Mouse (Mus musculus): ENCODE results near the gene Arhgap15.
"Not testable (repeated sequence)": the region's sequence is repeated elsewhere in the genome, so short reads cannot be mapped to it uniquely, and the experiment has no call there.

Arhgap15 gene

DNA sequence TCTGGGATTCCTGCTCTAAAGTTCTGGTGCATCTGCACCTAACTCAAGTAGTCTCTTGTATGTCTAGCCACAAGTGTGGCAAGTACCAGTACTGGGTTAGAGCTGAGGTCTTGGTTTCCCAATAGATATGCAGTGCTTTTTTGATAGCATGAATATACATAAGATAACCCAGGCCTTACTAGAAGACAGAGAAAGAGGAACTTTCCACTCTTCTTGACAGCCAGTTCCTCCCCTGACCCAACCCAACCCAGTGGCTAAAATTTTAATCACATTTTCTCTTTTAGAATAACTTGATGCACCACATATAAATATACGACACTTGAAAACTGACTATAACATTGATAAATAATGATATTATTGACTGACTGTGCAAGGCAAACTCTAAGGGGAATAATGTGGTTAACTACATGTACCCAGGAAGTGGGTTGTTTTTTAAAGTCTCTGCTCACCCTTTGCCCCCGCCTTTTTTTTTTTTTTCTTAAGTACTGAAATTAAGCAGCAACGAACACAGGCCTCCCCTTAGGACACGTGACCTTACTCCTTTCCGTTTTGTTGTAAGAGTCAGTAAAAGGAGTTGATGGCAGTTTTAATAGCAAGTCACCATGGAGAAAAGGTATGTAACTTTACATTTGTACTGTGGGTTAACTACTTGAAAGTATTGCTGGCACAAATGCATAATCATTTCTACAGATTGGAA is at the start of gene Arhgap15:
Gene Arhgap15, plus strand, starts transcription at position 538 of the 697 bp plus-strand sequence.
- no peak for DNase-seq

DNA sequence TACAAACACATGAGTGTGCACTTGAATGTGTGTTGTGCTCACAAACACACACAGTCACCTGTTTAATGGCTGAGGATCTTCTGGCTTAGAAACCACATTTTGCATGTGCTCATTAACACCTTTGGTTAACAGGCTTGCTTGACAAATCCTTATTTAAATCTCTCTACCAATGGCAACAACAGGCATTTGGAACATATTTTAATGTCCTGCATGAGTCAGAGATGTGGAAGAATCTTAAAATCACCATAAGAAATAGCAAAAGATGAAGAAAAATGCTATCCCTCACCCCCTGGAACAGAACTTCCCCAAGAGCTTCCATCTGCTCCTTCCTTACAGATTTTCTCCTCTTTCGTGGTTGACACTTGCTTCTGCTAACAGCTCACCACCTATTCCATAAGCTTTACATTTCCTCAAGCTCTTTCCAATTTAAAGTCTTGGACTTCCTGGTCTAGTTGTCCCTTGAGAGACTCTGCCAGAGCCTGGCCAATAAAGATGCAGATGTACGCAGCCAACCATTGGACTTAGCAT is 35.9 kb upstream of the Arhgap15 start:
- DNase-seq, result no peak

DNA sequence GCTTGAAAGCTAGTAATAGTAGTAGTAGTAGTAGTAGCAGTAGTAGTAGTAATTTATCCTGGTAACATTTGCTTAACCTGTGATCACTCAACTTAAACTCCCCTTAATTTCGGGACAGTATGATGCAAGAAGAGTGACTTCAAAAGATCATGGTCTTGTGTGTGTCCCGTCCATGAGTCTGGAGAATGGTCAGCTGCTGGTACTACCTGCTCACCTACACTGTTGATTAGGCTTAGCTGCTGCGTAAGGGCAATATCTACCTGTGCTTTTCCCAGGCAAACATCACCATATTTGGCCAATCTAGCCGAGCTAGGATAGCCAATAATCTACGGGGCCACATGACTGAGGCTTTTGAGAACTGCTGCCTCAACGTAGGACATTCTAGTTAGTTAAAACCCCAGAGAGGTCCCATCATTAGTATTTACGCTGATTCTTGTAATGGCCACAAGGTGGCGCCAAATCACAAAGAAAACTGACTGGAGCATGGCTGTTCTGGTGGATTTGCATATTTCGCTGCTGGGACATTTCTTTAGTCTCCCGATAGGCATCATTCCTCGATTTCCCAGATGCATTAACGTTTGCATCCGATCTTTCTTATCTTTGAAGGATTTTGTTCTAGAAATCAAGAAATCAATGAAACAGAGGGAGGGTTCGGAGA is 26.0 kb upstream of the Arhgap15 start:
- peak; percentile 77 for DNase-seq

GRCm38 (mm10) chr2:43723104-43723541 is 25.5 kb upstream of the Arhgap15 start:
- DNase-seq, result peak; percentile 10

DNA sequence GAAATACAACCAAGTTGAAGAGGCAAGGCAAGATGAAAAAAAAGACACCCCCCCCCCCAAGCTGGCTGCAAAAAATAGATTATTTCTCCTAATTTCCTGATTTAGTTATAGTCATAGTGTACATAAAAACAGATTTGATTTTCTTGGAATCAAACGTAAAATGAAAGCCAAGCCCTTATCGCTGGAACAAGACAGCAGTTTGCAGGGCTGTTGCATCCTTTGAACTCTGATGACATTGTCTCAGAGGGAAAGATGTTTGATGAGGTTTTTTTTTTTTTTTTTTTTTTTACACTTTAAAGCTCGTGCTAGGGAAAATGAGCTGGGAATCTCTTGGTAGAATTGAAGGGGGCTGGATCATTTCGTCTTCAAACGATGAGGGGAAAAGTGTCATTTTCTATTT is 21.4 kb upstream of the Arhgap15 start:
- no peak for DNase-seq

- no peak for DNase-seq
Measured at GRCm38 (mm10) chr2:43727693-43728092, 20.9 kb upstream of the Arhgap15 start.

- no peak for DNase-seq
Measured at GRCm38 (mm10) chr2:43728831-43729230, 19.8 kb upstream of the Arhgap15 start.

- no peak for DNase-seq
Measured at GRCm38 (mm10) chr2:43732396-43732795, 16.2 kb upstream of the Arhgap15 start.

DNA sequence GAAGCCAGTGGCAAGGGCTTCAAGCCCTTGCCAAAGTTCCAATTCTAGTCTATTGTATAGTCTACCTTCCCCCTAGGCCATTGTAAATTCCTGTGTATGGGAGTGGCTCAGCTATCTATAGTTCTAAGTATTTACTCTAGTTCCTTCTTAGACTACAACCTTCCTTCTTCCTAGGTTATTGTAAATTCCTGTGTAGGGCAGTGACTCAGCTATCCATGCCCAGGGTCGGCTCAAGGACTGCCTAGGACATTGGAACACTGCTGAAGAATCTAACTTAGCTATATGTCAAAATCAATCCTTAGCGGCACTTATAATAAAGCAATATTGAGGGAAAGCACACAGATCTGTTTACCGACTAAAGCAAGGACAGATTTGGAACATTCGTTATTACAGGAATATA is 13.6 kb upstream of the Arhgap15 start:
- DNase-seq, result not testable (repeated sequence)

GRCm38 (mm10) chr2:43737546-43737945 is 11.1 kb upstream of the Arhgap15 start:
- DNase-seq, result no peak

- DNase-seq, result no peak
Measured at GRCm38 (mm10) chr2:43738562-43739112, 10.0 kb upstream of the Arhgap15 start.

DNA sequence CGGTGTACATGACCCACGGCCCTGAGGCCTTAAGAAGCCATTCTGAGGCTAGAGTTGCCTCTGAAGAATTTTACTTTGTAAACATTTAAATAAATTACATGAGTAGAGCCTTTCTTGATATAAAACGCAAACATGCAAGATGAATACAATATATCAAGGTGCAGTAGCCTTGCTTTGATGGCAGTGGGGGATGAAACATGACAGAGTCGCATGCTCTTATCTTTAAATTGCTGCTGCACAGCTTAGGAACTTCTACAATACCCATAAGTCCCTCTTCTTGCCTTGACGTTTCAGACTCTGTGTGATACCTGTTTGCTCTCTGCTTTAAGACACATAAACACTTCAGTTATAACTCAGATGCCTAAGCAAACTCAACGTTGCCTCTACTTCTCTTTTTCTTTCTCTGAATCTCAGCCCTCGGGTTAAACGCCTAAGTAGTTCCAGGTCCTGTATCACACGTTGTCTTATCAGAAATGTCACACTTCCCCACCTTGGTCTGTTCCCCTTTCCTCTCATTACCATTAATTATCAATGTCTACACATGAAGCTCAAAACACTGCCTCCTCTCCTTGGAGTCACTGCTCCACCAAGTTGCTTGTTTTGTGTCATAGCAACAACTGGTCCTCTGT is 9.3 kb upstream of the Arhgap15 start:
- no peak for DNase-seq

DNA sequence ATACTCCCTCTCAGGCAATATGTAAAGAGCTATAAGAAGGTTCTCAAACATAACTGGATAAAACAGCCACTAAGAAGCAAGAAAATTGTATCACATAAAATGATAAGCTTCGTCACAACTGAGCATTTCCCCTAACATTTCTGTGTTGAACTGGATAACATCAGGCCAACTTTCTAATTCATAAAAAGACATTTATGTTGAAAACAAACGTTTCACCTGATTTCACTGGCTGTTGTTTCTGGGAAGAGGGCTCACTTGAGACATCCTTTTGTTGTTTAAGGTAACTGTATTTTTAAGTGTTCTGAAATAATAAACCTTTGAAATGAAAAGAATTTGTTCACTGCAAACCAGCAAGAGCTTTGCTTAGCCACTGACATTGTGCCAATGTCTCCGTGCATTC is 697 bp downstream of the Arhgap15 start:
- no peak for DNase-seq

DNA sequence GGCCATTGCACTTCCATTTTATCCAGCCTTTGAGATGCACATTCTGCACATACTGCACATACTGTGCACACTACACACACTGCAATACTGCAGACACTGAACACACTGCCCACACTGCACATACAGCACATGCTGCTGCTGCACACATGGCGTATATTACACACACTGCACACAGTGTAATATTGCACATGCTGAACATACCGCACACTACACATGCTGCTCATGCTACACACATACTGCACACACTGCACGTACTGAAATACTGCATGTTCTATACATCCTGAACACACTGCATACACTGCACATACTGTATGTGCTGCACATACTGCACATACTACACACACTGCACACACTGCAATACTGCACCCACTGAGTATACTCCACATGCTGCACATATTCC is 7.3 kb downstream of the Arhgap15 start:
- DNase-seq, result no peak

DNA sequence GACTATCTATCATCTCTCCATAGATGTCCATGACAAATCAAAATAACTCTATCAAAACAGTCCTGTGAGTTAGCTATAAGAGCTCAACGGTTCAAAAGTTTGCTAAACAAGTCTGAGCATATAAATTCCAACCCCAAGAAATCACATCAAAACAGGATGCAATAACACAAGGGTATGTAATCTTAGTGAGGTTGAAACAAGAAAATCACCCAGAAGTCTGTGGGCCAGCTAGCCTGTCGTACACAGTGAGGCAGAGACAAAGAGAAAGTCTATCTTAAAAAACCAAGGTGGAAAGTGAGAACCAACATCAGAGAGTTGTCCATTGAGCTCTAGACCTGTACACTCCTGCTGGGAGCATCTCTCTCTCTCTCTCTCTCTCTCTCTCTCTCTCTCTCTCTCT is 8.0 kb downstream of the Arhgap15 start:
- no peak for DNase-seq

DNA sequence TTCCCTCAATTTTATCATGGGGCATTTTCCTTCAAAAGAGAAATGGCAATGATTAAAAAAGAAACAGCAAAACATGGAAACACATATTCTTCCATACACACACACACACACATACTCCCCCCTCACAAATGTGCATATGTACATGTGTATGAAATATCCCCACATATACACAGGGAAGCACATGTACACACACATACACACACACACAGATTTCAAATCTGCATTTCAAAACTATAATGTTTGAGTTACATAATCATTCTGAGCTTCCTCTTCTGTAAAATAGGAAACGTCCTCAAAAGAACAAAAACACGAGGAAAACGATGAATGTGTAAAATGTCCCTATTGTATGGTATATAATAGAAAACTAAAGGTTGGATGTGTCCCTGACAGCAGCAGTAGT is 13.1 kb downstream of the Arhgap15 start:
- no peak for DNase-seq

DNA sequence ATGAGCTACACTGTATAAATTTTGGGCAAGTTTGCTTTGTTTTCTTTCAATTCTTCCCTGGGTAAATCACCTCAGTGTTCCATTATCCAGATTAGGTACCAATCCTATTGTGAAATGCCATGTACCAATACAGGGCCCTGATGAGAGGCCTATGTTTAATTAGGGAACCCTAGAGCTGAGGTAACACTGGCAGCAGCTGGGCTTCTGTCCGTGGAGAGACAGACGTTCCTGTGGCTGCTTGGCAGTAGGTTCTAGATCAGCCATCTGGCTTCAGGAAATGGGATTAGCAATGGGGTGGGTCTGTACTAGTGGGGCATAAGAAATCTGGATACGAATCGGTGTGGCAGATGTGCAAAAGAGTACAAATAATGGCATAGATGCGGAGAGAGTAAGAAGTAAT is 14.7 kb downstream of the Arhgap15 start:
- DNase-seq, result no peak

DNA sequence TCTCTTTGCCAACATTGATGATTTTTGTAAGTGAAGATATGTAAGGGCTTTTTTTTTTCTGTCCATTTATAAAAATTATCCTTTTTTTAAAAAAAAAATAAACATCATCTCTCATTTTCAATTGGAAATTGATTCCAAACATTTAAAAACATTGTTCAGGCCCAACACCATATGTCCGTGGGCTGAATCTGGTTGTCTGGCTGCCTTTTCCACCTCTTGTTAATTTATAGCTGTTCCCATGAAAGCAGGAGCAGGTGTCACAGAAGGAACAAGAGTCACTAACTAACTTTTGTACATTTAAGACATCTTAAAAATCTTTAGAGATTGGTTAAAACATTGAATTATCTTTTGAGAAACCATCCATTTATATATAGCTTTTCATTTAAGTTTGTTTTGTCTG is 15.8 kb downstream of the Arhgap15 start:
- no peak for DNase-seq

DNA sequence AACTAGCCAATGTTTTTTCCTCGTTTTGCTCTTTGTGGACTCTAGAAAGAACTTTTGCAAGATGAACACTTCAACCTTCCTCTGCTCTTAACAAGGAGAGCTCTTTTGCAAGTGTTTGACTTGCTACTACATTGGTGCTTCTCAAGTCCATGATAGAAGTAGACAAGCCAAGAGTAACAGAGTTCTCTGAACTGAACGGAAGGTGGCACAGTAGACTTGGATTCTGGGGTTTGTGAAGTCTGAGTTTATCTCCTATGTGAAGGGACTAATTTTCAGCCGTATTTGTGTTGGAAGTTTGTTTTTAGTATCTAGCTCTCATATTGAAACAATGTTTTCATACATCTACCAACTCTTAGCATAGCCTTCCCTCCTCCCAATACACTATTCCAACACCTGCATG is 17.6 kb downstream of the Arhgap15 start:
- DNase-seq, result no peak

- DNase-seq, result no peak
Measured at GRCm38 (mm10) chr2:43769850-43770570, 21.4 kb downstream of the Arhgap15 start.

DNA sequence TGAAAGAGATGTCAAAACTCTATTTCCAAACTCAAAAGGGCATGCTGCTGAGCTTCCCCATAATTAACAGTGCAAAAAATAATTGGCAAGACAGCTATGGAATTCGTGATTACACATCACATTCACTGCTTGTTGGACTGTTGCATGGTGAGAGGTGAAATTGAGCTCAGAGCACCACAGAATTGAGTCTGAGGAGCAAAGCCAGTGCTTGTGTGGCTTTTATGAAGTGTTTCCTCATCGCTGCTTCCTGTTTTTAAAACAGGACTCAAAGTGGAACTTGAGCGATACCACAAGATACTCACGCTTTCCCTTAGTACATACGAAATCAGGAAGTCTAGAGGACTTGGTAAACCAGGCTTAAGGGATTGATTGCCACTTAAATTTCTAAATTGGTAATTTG is 24.0 kb downstream of the Arhgap15 start:
- DNase-seq, result no peak

DNA sequence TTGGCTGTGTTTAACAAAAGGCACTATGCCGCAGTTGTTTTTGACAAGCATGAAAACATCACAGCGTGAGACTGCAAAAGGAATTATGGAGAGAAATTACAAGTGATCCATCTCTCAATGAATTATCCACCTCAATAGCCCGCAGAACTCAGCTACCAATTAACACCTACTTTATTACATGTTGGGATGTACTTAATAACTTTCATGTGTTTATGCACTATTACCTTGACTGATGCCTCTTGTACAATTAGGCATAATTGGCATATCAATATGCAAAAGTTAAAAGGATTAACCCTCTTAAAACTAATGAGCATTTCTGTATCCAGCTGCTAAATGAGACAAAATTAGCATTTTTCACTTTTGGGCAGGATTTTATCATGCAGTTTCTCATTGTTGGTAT is 33.5 kb downstream of the Arhgap15 start:
- no peak for DNase-seq

Measured in kidney, postnatal 10 days (tissue).